Mouse (Mus musculus) neural tube, embryonic 11.5 days (tissue): ENCODE results near the gene Nup35. TPM values are rescaled to one million over a fixed set of nuclear protein-coding genes. Genes with fewer than 3 reads are reported as not detected.

ENCODE experiments used
- ATAC-seq: fragments of 200-750 bp; cut with Nextera tagmentation; 2 replicates; pipeline ENCODE4 v1.8.0; 2017; ENCODE audit warnings: moderate number of reproducible peaks, mild to moderate bottlenecking, moderate TSS enrichment, moderate library complexity; ENCODE audit not compliant: insufficient read depth, low FRiP score, low TSS enrichment
- DNase-seq: peaks from one replicate; pipeline ENCODE4 v3.0.0-alpha.2; 2015; ENCODE audit warnings: low spot score
- H3K27ac ChIP-seq: fragments of 300-500 bp; sonication (generic); 2 replicates; pipeline ENCODE4 v1.5.1; 2014; ENCODE audit warnings: low read depth, mild to moderate bottlenecking, low read length
- H3K27me3 ChIP-seq: fragments of 300-500 bp; sonication (generic); 2 replicates; pipeline ENCODE4 v1.6.1; 2014; ENCODE audit warnings: mild to moderate bottlenecking, low read length, mixed read lengths; ENCODE audit not compliant: control insufficient read depth, insufficient read depth
- H3K36me3 ChIP-seq: fragments of 300-500 bp; sonication (generic); 2 replicates; pipeline ENCODE4 v1.6.1; 2014; ENCODE audit warnings: mild to moderate bottlenecking, low read length, moderate library complexity, mixed read lengths; ENCODE audit not compliant: control insufficient read depth, insufficient read depth
- H3K4me1 ChIP-seq: fragments of 300-500 bp; sonication (generic); 2 replicates; pipeline ENCODE4 v1.6.1; 2014; ENCODE audit warnings: low read length, mixed read lengths; ENCODE audit not compliant: control insufficient read depth, insufficient read depth
- H3K4me2 ChIP-seq: fragments of 300-500 bp; sonication (generic); 2 replicates; pipeline ENCODE4 v1.6.1; 2014; ENCODE audit warnings: low read depth, mild to moderate bottlenecking, moderate library complexity
- H3K4me3 ChIP-seq: fragments of 300-500 bp; sonication (generic); 2 replicates; pipeline ENCODE4 v1.5.1; 2014; ENCODE audit warnings: low read depth, low read length
- H3K9ac ChIP-seq: fragments of 300-500 bp; sonication (generic); 2 replicates; pipeline ENCODE4 v1.6.1; 2014; ENCODE audit warnings: mild to moderate bottlenecking, low read length
- H3K9me3 ChIP-seq: fragments of 300-500 bp; sonication (generic); 2 replicates; pipeline ENCODE4 v1.6.1; 2016; ENCODE audit warnings: low read length; ENCODE audit not compliant: control insufficient read depth
- WGBS: fragments of 180-500 bp; shearing (Covaris S2); extraction: QIAGEN DNeasy Blood & Tissue Kit; methylation state at CpG from one replicate; pipeline ENCODE4 v1.1.7; 2014; 5-methylcytosine and 5-hydroxymethylcytosine counted together
- polyA plus RNA-seq: library from polyadenylated mRNA; unstranded; fragments of >200 nt; fragmentation: Nextera tagmentation; extraction: Ambion mirVana; gene quantifications from 2 replicates; pipeline ENCODE4 v1.2.1, GENCODE M21; 2014

Nup35 gene
- polyA plus RNA-seq, 1 experiment from 2014 or later: 67.9 TPM

GRCm38 (mm10) chr2:80667396-80667964 is 50.4 kb downstream of the Nup35 start:
- H3K27me3 ChIP-seq: no peaks in the 10 kb centered on the region
- H3K9ac ChIP-seq: no peak overlapping the region
- H3K4me1 ChIP-seq: no peaks in the 10 kb centered on the region
- H3K4me3 ChIP-seq: no peak overlapping the region
- ATAC-seq (no peak), DNase-seq (no peak)
- H3K4me2 ChIP-seq: no peak overlapping the region
- no peaks in the 10 kb centered on the region for H3K9me3 ChIP-seq
- no peak overlapping the region for H3K27ac ChIP-seq
- peaks cover 2% of the 10 kb centered on the region; the same call in 1 of the 2 replicates for H3K36me3 ChIP-seq
- WGBS: 93% methylated on average over 5 of the region's 5 CpGs

GRCm38 (mm10) chr2:80669868-80670666 is 53.0 kb downstream of the Nup35 start:
- ATAC-seq (no peak), DNase-seq (no peak)
- no peaks in the 10 kb centered on the region for H3K9me3 ChIP-seq
- WGBS: 81% methylated on average over 11 of the region's 11 CpGs
- no peak overlapping the region for H3K4me2 ChIP-seq
- H3K4me3 ChIP-seq: no peak overlapping the region
- H3K4me1 ChIP-seq: no peaks in the 10 kb centered on the region
- H3K27ac ChIP-seq: no peak overlapping the region
- H3K36me3 ChIP-seq: no peaks in the 10 kb centered on the region
- no peaks in the 10 kb centered on the region for H3K27me3 ChIP-seq
- no peak overlapping the region for H3K9ac ChIP-seq

DNA sequence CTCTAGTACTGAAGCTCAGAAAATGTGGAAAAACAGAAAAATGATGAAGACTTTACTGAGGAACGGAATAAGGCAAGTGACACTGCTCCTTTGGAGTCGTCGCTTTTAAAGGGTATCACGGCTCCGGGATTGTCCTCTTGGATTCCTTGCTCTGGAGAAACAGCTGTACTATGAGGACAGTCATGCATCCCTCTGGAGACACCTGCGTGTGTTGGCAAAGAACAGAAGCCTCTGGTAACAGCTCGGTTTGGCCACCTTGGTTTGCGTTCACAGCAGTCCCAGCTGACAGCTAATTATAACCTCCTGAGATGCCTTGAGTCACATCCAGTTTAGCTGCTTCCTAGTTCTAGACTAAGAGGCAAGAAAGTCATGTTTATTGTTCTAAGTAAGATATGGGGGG is 61.8 kb downstream of the Nup35 start:
- ATAC-seq: no peak
- no peaks in the 10 kb centered on the region for H3K27me3 ChIP-seq
- no peak overlapping the region for H3K9ac ChIP-seq
- no peak for DNase-seq
- H3K4me1 ChIP-seq: no peaks in the 10 kb centered on the region
- H3K4me3 ChIP-seq: no peak overlapping the region
- 91% methylated on average over 8 of the region's 8 CpGs for WGBS
- H3K27ac ChIP-seq: no peak overlapping the region
- no peaks in the 10 kb centered on the region for H3K36me3 ChIP-seq
- H3K4me2 ChIP-seq: no peak overlapping the region
- no peaks in the 10 kb centered on the region for H3K9me3 ChIP-seq

- Histone ChIP-seq H3K27ac (no peak overlapping the region), H3K4me1 (no peaks in the 10 kb centered on the region), H3K36me3 (no peaks in the 10 kb centered on the region), H3K4me3 (no peak overlapping the region), H3K4me2 (no peak overlapping the region), H3K27me3 (no peaks in the 10 kb centered on the region), H3K9ac (no peak overlapping the region), H3K9me3 (no peaks in the 10 kb centered on the region)
- 85% methylated on average over 6 of the region's 6 CpGs for WGBS
- DNase-seq (no peak), ATAC-seq (no peak)
These were observed 66.7 kb downstream of the Nup35 start for GRCm38 (mm10) chr2:80683727-80684239.

DNA sequence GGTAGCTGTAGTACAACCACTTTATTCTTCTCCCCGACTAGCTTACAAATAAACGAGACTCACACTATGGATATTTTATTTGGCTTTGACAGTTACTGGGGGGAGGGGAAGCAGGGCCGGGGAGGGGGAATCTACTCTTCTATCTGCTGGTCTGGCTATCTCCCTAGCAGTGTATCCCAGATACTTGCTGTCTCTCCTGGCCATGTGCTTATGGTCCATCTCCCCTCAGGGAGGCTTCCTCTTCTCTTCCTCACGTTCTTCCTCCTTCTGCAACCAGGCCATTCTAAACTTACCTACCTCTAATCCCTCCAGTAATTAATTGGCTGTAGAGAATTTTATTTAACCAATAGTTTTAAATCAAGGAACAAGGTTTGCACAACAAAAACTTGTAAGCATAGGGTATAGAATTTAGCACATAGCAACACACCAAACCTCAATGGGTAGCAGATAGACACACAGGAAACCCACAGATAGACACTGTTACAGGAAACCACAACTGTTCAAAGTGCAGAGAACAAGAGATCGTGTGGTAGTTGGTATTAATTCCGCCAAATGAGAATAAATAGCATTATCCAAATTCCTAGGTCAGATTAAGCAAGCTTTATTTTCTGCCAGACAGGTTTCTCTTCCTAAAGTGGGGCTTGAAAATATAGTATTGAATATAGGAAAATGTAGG is 67.5 kb downstream of the Nup35 start:
- Histone ChIP-seq H3K9ac (no peak overlapping the region), H3K4me3 (no peak overlapping the region), H3K27me3 (no peaks in the 10 kb centered on the region), H3K4me1 (no peaks in the 10 kb centered on the region), H3K36me3 (no peaks in the 10 kb centered on the region), H3K9me3 (no peaks in the 10 kb centered on the region), H3K4me2 (no peak overlapping the region), H3K27ac (no peak overlapping the region)
- no peak for DNase-seq
- 83% methylated on average over 6 of the region's 6 CpGs for WGBS
- no peak for ATAC-seq

DNA sequence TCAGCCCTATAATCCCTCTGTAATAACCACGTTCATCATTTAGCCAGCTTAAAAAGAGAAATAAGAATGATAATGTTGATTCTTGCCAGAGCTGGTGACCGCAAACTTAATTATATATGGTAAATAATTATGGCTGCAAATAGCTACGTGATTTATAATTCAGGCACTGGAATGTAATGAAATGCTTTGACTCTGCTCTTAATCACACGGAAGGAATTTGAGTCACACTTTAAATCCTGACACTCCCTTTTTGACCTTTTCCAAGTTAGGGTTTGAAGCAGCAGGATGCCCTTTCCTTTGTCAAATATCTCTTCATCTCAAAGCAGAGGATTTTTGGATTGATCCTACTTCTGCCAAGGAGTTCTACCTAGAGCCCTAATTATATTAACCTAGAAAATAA is 71.2 kb downstream of the Nup35 start:
- H3K9me3 ChIP-seq: no peaks in the 10 kb centered on the region

GRCm38 (mm10) chr2:80707429-80707828 is 90.4 kb downstream of the Nup35 start:
- no peaks in the 10 kb centered on the region for H3K27me3 ChIP-seq
- no peak overlapping the region for H3K27ac ChIP-seq
- no peak for DNase-seq
- H3K4me1 ChIP-seq: no peaks in the 10 kb centered on the region
- no peak overlapping the region for H3K4me2 ChIP-seq
- ATAC-seq: no peak
- WGBS: 77% methylated on average over 1 of the region's 1 CpGs
- no peaks in the 10 kb centered on the region for H3K9me3 ChIP-seq
- no peak overlapping the region for H3K4me3 ChIP-seq
- no peak overlapping the region for H3K9ac ChIP-seq
- no peaks in the 10 kb centered on the region for H3K36me3 ChIP-seq

More for the DNA sequence above, 71.2 kb downstream of the Nup35 start:
- H3K4me3 ChIP-seq: no peak overlapping the region
- ATAC-seq: no peak
- no peak overlapping the region for H3K4me2 ChIP-seq
- no peak for DNase-seq
- WGBS: 82% methylated on average over 4 of the region's 4 CpGs
- no peaks in the 10 kb centered on the region for H3K36me3 ChIP-seq
- no peaks in the 10 kb centered on the region for H3K27me3 ChIP-seq
- no peak overlapping the region for H3K9ac ChIP-seq
- no peak overlapping the region for H3K27ac ChIP-seq
- H3K4me1 ChIP-seq: no peaks in the 10 kb centered on the region
